Mouse (Mus musculus) heart, postnatal 0 days (tissue): ENCODE data around the gene Gnl3l.

ENCODE experiments used
- CTCF ChIP-seq: IDR thresholded peaks from 2 replicates; pipeline ENCODE4 v1.5.1; 2016; ENCODE audit warnings: antibody characterized with exemption, control low read depth, low read depth
- EP300 ChIP-seq: IDR thresholded peaks from 2 replicates; pipeline ENCODE4 v1.6.1; 2016; ENCODE audit warnings: antibody characterized with exemption, low read depth

DNA sequence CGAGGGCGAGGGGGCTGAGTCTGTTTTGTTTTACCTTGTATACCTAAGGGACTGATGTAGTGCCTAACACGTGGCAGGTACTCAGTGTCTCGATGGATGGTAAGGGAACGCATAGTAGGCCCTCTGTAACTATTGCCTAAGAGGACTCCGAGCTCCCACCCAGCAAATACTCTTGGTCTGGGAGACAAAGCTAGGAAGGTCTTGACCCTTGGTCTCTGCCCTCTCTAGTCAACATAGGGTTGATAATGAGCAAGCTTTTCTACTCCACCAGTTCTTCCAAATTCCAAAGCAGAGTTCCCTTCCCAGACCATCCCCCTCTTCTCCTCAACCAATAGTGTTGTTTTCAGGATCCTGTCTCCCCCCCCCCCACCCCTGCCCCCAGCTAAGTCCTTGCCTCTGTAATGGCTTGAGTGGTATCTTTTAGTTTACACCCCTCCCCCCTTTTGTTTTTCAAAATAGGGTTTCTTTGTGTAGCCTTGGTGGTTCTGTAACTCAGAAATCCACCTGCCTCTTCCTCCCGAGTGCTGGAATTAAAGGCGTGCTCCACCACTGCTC, 32.6 kb upstream of the Gnl3l start:
- TF ChIP-seq CTCF (no peak), EP300 (no peak)
